Mouse (Mus musculus): ENCODE measurements around the gene Fryl.

Fryl gene

DNA sequence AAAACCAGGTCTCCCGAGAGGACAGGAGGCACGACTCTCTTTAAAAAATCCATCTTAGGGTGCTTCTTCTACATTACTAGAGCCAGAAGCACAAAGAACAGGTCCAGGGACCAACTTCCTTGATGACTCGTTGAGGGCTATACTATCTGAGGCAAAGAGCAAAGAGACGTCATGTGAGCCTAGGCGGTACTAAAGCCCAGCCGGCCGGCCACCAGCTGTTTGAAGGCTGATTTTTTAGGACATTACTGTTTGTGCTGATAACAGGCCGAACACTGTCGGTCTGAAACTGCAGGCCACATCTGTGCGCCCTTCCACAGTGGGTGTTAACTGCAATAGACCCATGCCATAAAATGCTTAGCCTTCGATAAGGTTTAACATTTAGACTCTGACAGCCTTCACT lies 64.7 kb downstream of the Fryl start:
- no peak for DNase-seq

DNA sequence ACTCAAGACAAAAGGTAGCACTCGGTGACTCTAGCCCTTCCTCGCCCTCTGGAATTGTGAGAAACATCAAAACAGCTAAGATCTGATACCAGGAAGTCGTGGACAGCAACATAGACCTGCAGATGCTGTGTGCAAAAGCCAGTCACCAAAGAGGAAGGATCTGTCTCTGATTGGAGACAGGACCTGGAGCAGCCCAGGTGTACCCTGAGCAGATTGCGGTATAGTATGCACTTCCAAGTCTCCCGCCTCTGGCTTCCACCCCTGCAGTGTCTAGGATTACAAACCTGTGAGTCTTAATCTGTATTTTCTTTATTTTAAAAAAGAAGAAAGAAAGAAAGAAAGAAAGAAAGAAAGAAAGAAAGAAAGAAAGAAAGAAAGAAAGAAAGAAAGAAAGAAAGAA lies 66.3 kb downstream of the Fryl start:
- no peak for DNase-seq

DNA sequence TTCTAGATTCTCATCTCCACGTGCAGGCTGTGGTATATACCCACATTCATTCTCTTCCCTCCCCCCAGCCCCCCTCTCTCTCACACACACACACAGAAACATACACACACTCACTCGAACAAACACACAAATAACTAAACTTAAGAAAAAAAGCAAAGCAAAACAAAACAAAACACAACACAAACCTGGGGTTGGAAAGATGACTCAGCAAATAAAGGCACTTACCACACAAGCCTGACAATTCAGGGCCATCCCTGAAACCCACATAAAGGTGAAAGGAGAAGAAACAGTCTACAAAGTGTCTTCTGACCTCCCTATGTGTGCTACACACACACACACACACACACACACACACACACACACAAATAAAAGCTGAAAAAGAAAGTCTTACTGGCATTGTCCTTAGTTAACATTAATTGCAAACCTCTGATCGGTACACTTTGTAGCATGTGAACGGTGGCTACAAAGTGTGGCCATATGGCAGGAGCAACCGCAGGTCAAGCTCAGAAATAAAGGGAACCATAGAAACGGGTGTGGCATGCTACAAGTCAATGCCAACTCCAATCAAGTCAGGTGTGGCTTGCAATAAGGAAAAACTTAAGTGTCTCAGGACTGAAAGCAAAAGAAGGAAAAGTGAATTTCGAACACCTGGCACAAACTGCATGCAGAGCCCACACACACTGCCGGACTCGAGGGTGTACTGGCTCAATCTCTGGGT lies 66.8 kb downstream of the Fryl start:
- DNase-seq = no peak

DNA sequence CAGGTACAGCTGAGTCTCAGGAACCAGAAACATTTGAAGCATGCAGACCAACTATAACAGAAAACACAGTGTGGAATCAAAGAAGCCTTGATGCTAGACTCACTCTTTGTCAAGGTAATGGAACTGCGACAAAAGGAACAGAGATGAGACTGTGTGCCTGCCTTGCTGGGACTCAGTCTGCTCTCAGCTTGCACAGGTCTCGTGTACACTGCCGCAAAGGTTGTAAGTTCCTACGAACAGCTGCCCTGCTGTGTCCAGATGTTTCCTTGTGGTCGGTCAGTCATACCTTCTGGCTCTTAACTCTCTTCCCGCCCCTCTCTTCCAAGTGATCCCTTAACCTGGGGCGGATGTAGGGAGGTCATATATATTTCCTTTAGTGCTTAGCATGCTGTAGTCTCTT lies 67.8 kb downstream of the Fryl start:
- no peak for DNase-seq

DNA sequence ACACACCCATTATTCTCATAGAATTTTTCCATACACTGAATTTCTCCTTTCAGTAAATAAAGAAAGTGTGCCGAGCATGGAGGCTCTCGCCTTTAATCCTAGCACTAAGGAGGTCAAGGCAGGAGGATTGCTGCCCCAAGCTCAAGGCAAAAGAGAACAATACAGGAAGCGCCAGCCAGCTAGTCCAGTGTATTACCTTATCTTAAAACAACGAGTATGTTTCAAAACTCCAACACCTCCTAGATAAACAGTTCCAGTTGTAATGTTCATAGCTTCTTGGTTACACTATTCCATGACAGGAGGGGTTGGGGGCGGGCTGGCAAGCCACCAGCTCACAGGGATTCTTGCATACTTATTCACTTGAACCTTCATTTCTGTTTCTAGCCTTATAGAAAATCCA lies 68.3 kb downstream of the Fryl start:
- DNase-seq = no peak

DNA sequence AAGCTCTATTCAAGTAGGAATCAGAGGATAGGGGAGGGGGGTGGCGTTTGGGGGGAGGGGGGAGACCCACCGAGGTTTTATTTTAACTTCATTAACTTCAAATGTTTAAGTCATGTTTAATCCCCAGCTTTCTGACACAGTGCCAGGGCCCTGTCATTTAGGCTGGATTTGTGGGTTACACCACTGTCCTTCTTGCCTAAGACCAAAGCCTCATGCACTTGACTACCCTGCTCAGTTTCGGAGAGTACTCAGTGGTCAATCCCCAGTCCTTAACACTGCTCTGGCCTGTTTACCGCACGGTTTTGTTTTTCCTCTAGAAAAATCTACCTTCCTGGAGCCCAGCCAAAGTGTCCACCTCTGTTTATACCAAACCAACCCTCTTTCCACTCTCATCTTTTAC lies 69.5 kb downstream of the Fryl start:
- DNase-seq = no peak

DNA sequence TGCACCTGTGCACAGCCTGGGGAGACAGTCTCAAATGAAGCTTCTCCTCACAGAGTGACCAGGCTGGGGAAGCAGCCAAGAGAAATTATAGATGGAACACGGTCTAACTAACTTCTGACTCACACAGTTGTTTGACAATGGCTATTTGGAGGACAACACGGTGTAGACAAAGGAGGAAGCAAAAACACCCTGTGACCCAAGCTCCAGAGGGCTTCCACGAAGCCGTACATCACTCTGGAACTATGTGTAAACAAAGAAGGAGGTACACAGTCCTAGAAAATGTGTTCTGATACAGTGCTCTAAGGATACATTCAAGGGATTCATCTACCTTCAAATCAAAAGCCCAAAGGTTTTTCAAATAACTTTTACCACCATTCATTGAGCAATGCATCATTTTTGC lies 71.0 kb downstream of the Fryl start:
- no peak for DNase-seq

DNA sequence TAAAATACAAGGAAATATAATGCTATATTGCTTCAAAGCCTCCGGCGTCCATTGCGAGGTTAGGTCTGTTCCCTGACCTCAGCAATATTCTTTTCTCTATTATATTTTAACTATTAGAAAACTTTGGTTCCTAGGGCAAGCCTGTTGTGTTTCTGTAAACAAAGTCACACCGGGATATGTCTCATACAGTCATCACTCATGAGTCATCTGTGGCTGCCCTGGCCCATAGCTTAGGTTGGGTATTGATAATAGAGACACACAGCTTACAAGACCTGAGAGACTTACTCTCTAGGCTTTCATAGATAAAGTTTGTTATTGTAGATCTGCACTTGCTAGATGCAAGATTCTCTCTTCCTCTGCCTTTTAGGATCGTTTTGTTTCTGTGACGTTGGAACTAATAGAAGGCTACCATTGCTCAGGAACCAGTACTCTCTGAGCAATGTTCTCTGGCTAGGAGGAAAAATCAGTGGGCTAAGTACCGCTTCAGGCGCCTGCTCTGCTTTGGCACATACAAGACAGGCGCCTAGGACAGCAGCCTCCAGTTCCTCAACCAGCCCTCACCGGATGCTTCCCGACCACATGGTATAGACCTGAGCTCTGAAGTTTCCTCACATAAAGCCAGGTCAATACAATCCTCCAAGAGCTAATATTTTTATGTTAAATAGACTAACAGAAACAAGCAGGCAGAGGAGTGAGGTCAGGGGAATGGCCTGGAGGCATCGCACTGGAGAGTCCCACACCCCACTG lies 73.5 kb downstream of the Fryl start:
- DNase-seq = no peak

DNA sequence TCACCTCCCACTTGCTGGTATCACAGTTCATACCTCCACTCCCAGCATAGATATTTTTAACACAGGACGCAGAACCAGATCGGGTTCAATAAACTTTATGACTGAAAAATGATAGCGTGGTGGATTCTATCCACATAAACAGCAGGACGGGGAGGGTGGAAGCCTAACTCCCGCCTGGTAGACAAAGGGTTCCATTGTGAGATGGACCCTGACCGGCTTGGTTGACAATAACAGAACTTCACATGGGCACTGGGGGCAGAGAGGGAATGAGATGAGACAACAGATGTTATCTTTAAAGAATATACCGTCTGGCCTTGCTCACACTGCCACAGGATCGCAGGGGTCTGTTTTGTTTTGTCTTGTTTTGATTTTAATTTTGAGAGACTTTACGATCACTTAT lies 74.2 kb downstream of the Fryl start:
- no peak for DNase-seq

DNA sequence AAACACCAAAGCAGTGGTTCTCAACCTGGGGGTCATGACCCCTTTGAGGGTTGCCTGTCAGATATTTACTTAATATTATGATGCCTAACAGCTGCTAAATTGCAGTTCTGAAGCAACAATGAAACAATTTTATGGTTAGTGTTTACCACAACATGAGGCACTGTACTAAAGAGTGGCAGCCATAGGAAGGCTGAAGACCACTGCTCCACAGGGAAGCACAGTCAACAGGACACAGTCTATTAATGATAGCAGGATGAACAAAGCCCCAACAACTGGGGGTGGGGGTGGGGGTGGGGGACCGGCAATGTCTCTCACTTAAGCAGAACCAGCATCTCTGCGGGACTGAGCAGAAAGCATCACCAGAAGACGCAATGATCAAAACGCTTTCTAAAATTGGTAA lies 80.1 kb downstream of the Fryl start:
- no peak for DNase-seq

DNA sequence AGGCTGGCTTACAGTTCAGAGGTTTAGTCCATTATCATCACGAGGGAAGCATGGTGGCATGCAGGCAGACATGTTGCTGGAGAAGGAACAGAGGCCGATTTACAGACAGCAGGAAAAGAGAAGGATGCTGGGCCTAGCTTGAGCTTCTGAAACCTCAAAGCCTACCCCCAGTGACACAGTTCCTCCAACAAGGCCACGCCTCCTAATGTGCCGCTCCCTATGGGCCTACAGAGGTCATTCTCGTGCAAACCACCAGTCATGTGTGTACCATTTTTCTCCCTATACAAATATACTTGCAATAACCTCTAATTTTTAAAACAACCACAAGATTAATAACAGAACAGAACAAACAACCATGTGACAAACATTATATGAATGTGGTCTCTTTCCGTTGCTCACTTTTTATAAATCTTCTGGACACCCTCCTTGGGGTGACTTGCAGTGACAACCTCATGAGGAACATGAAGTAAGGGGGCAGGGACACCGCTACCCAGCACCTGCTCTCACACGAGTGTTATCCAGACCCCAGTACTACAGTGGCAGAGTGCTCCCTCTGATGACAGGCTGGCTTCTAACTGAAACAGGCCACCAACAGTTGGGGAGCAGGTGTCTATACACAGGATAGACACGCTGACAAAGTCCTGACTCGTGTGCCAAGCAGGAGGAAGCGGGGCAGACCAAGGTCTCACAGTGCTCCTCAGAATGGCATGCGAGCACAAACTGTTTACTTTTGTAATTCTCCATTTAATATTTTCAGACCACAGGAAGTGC lies 80.9 kb downstream of the Fryl start:
- DNase-seq = no peak

DNA sequence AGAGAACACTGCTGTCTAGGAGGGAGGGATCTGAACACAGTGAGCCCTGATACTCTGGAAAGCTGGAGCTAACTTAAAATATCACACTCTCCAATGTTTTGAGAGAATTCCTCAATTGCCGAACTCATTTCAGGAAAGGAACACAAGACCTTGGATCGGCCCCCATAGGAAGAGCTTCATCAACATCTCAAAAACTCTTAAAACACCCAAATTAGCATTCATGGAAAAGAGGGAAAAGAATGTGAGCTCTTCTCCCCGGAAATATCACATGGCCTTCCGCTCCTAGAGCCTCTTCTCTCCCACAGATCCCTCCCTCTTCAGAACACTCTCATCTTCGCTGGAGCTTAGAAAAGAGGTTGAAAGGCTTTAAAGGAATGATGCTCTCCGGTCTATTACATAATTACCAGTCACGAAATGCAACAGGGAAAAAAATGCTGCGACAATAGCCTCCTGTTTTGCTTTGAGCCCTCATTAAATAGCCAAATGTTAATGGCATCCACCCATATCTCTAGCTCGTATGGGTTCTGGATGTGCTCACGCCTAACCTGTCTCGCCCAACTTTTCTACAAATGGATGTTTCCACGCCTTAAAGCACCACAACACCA lies 84.4 kb downstream of the Fryl start:
- no peak for DNase-seq

DNA sequence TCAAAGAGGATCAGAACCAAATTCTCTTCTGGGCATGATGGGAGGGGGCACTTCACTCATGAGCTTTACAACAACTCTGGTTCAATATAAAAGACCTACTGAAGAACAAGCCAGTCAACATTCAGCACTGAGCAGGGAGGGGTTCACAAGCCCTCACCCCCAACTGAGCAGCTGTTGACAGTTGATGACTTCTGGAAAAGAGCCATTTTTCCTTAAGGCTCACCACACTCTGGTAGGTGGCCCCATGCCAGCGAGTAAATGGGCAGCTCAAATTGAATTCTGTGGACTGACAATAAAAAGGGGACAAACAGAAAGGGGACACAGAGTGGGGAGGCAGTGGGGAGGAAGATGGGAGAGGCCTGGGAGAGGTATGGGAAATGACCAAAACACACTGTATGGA lies 85.2 kb downstream of the Fryl start:
- DNase-seq = no peak

DNA sequence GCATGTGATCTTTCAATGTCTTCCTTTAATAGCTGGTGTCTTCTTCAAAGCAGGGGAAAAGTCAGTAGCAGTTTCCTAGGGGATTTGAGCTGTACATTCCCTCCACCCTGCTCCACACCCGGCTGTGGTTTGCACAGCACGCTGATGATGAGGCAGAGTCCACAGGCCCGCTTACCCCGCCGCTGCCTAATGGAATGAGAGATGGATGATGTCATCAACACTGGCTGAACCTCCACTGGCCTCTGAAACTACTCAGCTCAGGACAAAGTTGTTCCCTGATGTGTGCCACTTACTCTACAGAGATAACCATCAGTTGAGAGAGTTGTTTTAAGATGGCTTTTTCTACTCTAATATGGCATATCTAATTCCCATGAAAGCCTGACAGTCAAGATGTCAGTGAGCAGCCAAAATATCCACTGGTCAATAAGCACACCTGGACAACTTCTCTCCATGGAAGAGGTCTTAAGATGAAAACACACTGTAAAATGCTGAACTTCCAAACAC lies 87.6 kb downstream of the Fryl start:
- no peak for DNase-seq

DNA sequence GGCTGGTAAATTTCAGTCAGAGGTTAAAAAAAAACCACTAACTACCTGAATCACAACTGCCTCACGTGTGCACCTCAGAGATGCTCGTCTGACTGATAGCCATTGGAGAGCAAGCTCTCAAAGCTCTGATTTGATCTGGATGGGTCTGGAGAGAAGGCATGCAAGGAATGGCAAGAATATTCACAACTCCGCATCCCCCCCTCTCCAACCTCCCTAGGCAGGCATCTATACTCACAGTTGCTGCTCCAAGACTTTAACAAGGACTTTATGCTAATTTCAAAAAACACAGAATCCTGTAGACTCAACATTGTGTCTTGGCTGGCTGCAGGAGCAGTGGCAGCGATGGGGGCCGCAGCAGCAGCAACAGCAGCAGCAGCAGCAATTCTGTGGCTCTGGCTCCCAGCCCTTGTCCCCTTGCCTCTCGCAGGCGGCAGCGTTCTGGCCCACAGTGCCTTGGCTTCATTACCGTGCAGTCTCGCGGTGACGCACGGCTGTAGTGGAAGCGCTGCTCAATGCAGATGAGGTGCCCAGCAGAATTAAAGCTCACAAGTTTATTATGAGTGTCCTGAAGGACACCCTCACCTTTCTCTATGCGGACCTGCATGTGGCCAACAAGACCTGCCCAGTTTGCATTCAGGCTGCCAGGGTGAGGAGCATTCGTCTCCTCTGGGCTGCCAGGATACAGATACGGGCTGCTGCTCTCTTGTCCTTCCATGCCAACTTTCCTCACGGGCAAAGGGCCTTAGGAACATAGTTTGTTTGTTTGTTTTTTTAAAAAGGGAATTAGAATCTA lies 88.2 kb downstream of the Fryl start:
- DNase-seq = peak in 1 of 2 experiments; percentile 12

DNA sequence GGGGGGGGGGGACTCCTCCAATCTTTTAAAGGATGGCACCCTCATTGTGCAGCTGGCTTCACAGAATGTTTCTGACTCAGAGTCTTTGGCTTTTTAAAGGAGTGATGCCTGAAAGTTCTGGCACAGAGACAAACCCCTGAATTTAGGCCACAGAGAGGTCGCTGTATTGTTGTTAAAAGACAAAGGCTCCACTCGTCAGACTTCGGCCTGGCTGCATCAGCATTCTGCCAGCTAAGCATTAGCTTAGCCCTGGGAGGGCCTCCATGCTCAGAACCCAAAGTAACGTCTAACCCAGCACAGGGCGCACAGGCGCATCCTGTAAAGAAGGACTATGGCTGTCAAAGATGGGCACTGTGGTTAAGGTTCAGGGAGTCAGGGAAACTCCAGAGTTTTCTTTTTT lies 92.4 kb downstream of the Fryl start:
- no peak for DNase-seq

DNA sequence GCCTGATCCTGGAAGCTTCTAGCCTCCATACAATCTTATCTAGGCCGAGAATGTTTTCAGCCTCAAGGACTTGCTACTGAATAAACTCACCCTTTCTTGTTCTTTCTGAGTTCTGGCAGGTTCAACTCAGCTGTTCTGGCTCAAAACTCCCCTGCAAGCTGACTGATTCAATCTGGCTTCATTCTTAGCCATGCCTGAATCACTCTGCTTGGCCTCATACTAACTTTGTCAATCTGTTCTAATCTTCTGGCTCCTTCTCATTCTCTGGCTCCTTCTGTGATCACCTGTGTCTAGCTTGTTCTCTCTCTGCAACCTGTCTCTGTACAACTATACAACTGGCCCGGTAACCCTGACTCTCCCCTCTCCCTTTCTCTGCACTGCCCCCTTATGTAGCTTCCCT lies 93.9 kb downstream of the Fryl start:
- DNase-seq = no peak

DNA sequence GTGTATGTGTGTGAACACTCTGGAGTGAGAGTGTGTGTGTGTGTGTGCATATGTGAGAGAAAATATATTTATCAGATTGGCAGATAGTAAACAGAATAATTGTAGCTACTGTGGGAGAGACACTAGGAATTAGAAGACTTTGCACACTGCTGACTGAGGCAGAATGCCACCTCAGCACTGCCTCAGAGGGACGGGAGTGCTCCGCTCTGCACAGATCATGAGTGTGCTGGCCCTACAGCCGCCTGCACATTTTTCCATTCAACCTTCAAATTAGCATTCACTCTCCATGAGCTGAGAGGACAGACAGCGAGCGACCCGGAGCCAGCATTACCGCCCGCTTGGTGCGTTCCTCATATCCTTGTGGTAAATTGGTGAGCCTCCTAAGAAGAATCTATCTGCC lies 96.0 kb downstream of the Fryl start:
- no peak for DNase-seq

DNA sequence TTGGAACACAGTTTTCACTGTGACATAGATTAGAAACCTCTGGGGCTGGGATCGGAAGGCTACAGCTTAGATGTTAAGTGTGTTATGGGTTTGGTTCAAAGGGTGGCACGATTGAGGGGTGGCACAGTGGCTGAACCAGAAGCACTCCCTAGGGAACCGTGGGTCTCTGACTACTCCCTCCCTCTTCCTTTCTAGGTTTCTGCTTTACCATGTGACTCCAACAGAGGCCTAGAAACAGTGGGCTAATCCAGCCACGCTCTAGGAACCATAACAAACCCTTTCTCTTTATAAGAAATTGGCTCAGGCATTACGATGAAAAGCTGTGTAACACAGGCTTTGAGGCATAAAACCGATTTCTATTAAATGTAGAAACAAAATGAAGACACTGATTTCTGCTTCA lies 98.9 kb downstream of the Fryl start:
- DNase-seq = no peak

DNA sequence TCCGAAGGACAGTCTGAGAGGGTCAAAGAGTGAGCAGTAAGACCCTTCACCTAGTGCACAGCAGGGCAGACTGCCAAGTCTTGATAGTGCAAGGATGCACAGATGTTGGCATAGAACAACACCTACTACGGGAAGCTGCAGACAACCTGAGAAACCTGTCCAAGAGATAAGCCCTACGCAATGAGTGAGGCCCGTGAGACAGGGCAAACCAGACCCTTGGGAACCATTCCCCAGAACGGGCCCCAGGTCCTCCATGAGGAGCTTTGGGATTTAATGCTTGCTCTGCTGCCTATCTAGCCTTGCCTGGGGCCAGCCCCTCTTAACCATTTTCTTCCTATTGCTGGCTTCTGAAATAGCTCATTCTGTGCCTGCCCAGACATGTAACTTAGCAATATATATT lies 99.4 kb downstream of the Fryl start:
- no peak for DNase-seq

DNA sequence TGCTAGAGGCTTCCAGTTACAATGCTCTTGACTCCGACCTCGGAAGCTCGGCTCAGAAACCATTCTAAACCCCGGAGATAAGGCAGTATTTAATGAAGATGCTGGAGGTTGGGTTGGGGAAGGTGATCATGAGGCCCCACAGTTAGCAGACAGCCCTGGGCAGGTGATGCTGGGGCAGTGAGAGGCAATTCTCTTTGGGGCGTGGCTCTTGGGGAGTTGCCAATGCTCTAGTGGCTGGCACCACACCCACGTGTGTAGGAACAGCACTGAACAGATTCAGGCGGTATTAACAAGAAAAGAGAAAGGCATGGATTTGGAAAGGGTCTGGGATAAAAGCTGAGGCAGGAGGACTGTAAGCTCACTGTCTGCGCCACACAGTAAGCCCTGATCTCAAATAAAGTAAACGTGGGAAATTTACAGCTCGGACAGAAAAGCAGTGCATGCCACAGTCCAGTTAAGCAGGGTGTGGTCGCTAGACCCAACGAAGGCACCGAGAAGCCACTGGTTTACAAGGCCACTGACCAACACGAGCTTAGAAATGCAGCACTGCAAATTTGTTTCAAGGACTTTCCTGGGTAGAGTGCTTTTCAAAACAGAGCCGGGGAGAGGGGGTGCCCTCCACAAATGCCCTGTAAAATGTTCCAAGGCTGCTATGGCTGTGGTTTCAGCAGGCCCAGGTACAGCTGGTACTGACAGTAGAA lies 100.0 kb downstream of the Fryl start:
- DNase-seq = no peak

All from cerebellum, postnatal 36 days (tissue).